Mouse (Mus musculus) heart, embryonic 16.5 days (tissue): Measurements from ENCODE around the gene Camkmt. TPM values are rescaled to one million over a fixed set of nuclear protein-coding genes. Genes with fewer than 3 reads are reported as not detected.

Source experiments
- ATAC-seq: fragments of 200-750 bp; cut with Nextera tagmentation; replicated peaks from 2 replicates; pipeline ENCODE4 v1.8.0; 2017; ENCODE audit warnings: moderate number of reproducible peaks; ENCODE audit not compliant: insufficient read depth, low FRiP score; ENCODE audit errors: extremely low read depth
- H3K27ac ChIP-seq: fragments of 300-500 bp; sonication (generic); 2 replicates; pipeline ENCODE4 v1.5.1; 2014; ENCODE audit warnings: mild to moderate bottlenecking, low read length, control low read depth, moderate library complexity
- H3K27me3 ChIP-seq: fragments of 300-500 bp; sonication (generic); 2 replicates; pipeline ENCODE4 v1.6.1; 2014; ENCODE audit warnings: low read length, mixed read lengths; ENCODE audit not compliant: control insufficient read depth, insufficient read depth
- H3K36me3 ChIP-seq: fragments of 300-500 bp; sonication (generic); 2 replicates; pipeline ENCODE4 v1.6.1; 2014; ENCODE audit not compliant: control insufficient read depth, insufficient read depth
- H3K4me1 ChIP-seq: fragments of 300-500 bp; sonication (generic); 2 replicates; pipeline ENCODE4 v1.6.1; 2014; ENCODE audit warnings: low read length, mixed read lengths; ENCODE audit not compliant: control insufficient read depth, insufficient read depth
- H3K4me2 ChIP-seq: fragments of 300-500 bp; sonication (generic); 2 replicates; pipeline ENCODE4 v1.6.1; 2014; ENCODE audit warnings: low read depth, mild to moderate bottlenecking, control low read depth, low read length
- H3K4me3 ChIP-seq: fragments of 300-500 bp; sonication (generic); 2 replicates; pipeline ENCODE4 v1.5.1; 2014; ENCODE audit warnings: mild to moderate bottlenecking, control low read depth, low read length
- H3K9ac ChIP-seq: fragments of 300-500 bp; sonication (generic); 2 replicates; pipeline ENCODE4 v1.6.1; 2014; ENCODE audit warnings: low read length, control low read depth
- H3K9me3 ChIP-seq: fragments of 300-500 bp; sonication (generic); replicated peaks from 2 replicates; pipeline ENCODE4 v1.6.1; 2016; ENCODE audit warnings: low read length; ENCODE audit not compliant: control insufficient read depth
- WGBS: fragments of 180-500 bp; shearing (Covaris S2); extraction: QIAGEN DNeasy Blood & Tissue Kit; methylation state at CpG from one replicate; pipeline ENCODE4 v1.1.7; 2014; 5-methylcytosine and 5-hydroxymethylcytosine counted together
- polyA plus RNA-seq: library from polyadenylated mRNA; unstranded; fragments of >200 nt; fragmentation: Nextera tagmentation; extraction: Ambion mirVana; gene quantifications from 2 replicates; pipeline ENCODE4 v1.2.1, GENCODE M21; 2015

The Camkmt gene
- polyA plus RNA-seq, 1 experiment from 2014 or later = 6.7 TPM

- WGBS = 3% methylated on average over 30 of the region's 30 CpGs
- no peak for ATAC-seq
- H3K9me3 ChIP-seq = no peaks in the 10 kb centered on the region
- H3K36me3 ChIP-seq = no peaks in the 10 kb centered on the region
- H3K9ac ChIP-seq = no peak overlapping the region
- H3K4me3 ChIP-seq = no peak overlapping the region; the same call in 1 of the 2 replicates
- peak overlapping the region; percentile 4; the same call in 1 of the 2 replicates for H3K4me2 ChIP-seq
- H3K4me1 ChIP-seq = 0 out of 2 replicates have a peak, but pooled peaks cover 2% of the 10 kb centered on the region
- H3K27me3 ChIP-seq = peaks cover 89% of the 10 kb centered on the region
- no peak overlapping the region for H3K27ac ChIP-seq
These were observed 395.0 kb downstream of the Camkmt start for GRCm38 (mm10) chr17:85485065-85485945.

- Histone ChIP-seq H3K9ac (no peak overlapping the region), H3K4me1 (0 out of 2 replicates have a peak, but pooled peaks cover 2% of the 10 kb centered on the region), H3K36me3 (no peaks in the 10 kb centered on the region), H3K4me2 (peak overlapping the region; percentile 44; the same call in 1 of the 2 replicates), H3K27me3 (peaks cover 87% of the 10 kb centered on the region), H3K9me3 (no peaks in the 10 kb centered on the region), H3K27ac (no peak overlapping the region), H3K4me3 (no peak overlapping the region)
- WGBS = 2% methylated on average over 14 of the region's 14 CpGs
- no peak for ATAC-seq
These were observed 395.7 kb downstream of the Camkmt start for GRCm38 (mm10) chr17:85485946-85486533.

- Histone ChIP-seq H3K9ac (no peak overlapping the region), H3K4me1 (0 out of 2 replicates have a peak, but pooled peaks cover 2% of the 10 kb centered on the region), H3K27ac (no peak overlapping the region), H3K9me3 (no peaks in the 10 kb centered on the region), H3K4me3 (peak overlapping the region; percentile 31), H3K4me2 (peak overlapping the region; percentile 44), H3K27me3 (peaks cover 86% of the 10 kb centered on the region), H3K36me3 (no peaks in the 10 kb centered on the region)
- 4% methylated on average over 52 of the region's 52 CpGs for WGBS
- ATAC-seq = no peak
These were observed 396.5 kb downstream of the Camkmt start for GRCm38 (mm10) chr17:85486585-85487480.

- 66% methylated on average over 3 of the region's 3 CpGs for WGBS
- Histone ChIP-seq H3K4me2 (no peak overlapping the region), H3K27me3 (peaks cover 80% of the 10 kb centered on the region), H3K36me3 (no peaks in the 10 kb centered on the region), H3K4me1 (0 out of 2 replicates have a peak, but pooled peaks cover 2% of the 10 kb centered on the region), H3K27ac (no peak overlapping the region), H3K9me3 (no peaks in the 10 kb centered on the region), H3K4me3 (no peak overlapping the region), H3K9ac (no peak overlapping the region)
- no peak for ATAC-seq
These were observed 397.2 kb downstream of the Camkmt start for GRCm38 (mm10) chr17:85487531-85487930.

GRCm38 (mm10) chr17:85488601-85489487 lies 398.5 kb downstream of the Camkmt start:
- no peak overlapping the region for H3K27ac ChIP-seq
- H3K4me3 ChIP-seq = no peak overlapping the region
- H3K27me3 ChIP-seq = peaks cover 68% of the 10 kb centered on the region
- H3K9ac ChIP-seq = no peak overlapping the region
- H3K36me3 ChIP-seq = no peaks in the 10 kb centered on the region
- ATAC-seq = no peak
- H3K4me2 ChIP-seq = no peak overlapping the region
- 11% methylated on average over 14 of the region's 14 CpGs for WGBS
- no peaks in the 10 kb centered on the region for H3K9me3 ChIP-seq
- H3K4me1 ChIP-seq = 0 out of 2 replicates have a peak, but pooled peaks cover 2% of the 10 kb centered on the region

- H3K4me3 ChIP-seq = no peak overlapping the region
- 9% methylated on average over 10 of the region's 10 CpGs for WGBS
- no peaks in the 10 kb centered on the region for H3K36me3 ChIP-seq
- no peak overlapping the region for H3K4me2 ChIP-seq
- 0 out of 2 replicates have a peak, but pooled peaks cover 2% of the 10 kb centered on the region for H3K4me1 ChIP-seq
- no peak for ATAC-seq
- no peak overlapping the region for H3K27ac ChIP-seq
- H3K9me3 ChIP-seq = no peaks in the 10 kb centered on the region
- no peak overlapping the region for H3K9ac ChIP-seq
- H3K27me3 ChIP-seq = peaks cover 63% of the 10 kb centered on the region
These were observed 399.2 kb downstream of the Camkmt start for GRCm38 (mm10) chr17:85489488-85489980.

GRCm38 (mm10) chr17:85491491-85491890 lies 401.1 kb downstream of the Camkmt start:
- H3K27ac ChIP-seq = no peak overlapping the region
- H3K4me2 ChIP-seq = no peak overlapping the region
- H3K9me3 ChIP-seq = peaks cover 11% of the 10 kb centered on the region
- no peaks in the 10 kb centered on the region for H3K36me3 ChIP-seq
- H3K4me1 ChIP-seq = no peaks in the 10 kb centered on the region
- no peak for ATAC-seq
- no peak overlapping the region for H3K4me3 ChIP-seq
- 67% methylated on average over 3 of the region's 3 CpGs for WGBS
- peaks cover 45% of the 10 kb centered on the region for H3K27me3 ChIP-seq
- H3K9ac ChIP-seq = no peak overlapping the region

- Histone ChIP-seq H3K27me3 (peaks cover 31% of the 10 kb centered on the region), H3K9ac (no peak overlapping the region), H3K4me1 (no peaks in the 10 kb centered on the region), H3K4me3 (no peak overlapping the region), H3K27ac (no peak overlapping the region), H3K9me3 (peaks cover 13% of the 10 kb centered on the region), H3K4me2 (no peak overlapping the region), H3K36me3 (no peaks in the 10 kb centered on the region)
- ATAC-seq = no peak
- 56% methylated on average over 4 of the region's 4 CpGs for WGBS
These were observed 403.2 kb downstream of the Camkmt start for GRCm38 (mm10) chr17:85493521-85493920.
